16 mouse cellular contexts compared by ENCODE assay signal in the genomic region with DNA sequence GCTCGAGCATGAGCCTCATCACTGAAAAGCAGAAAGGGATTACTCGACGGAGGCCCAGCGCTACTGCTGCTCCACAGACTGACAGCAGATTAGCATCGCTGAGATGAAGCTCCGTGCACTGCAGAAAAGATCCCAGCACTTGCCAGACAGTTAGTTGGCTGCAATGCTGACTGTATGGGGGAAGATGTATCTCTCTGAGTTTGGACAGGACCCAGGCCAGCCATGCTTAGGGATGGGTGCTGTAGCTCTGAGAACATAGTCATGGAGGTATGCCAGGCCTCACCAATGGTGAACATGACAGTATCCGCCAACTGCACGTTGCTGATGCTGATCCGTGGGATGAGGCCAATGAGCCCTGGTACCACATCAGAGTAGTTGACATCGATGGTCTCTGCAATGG. TPM values are rescaled to one million over a fixed set of nuclear protein-coding genes. Genes with fewer than 3 reads are reported as not detected.
DNase-seq lines count a peak whose midpoint lies in the region; ATAC-seq lines count a peak whose summit lies in the region.
"Had no signal": no experiment of that assay in that cellular context is flagged by ENCODE, and none has a peak within 500 bp of the region (broad histone marks: within the 10 kb centered on the region; RNA-seq: fewer than 3 reads in every experiment).

No protein-coding gene starts in this region.

- peak; percentile 67 for ATAC-seq in frontal cortex, adult (ENCODE audit: low TSS enrichment)
- ATAC-seq: activated CD4-positive, CD25-positive, alpha-beta regulatory T cell, adult 4 months; inflammation-experienced regulatory T-cells, adult 6 months had no signal

- DNase-seq in cerebellum, adult 11-12 months, result peak; percentile 50
- no peak for DNase-seq in cerebellum, postnatal 14 days
- no peak for DNase-seq in frontal cortex, postnatal 25 days (ENCODE audit: low spot score in 2 of 2)
- peak; percentile 79 for DNase-seq in layer of hippocampus, adult 9-11 months
- no peak for DNase-seq in layer of hippocampus, postnatal 36 days
- peak; percentile 55 for DNase-seq in right cerebral cortex, postnatal 25 days
- no peak for DNase-seq in right cerebral cortex, postnatal 36 days (ENCODE audit: low spot score in 2 of 2)
- DNase-seq: adrenal gland, adult 8-10 months; heart, postnatal 4 days; kidney, adult 18-20 months; lung, embryonic 14.5 days; right cerebral cortex, postnatal 14 days had no signal

RNA-seq across cellular contexts. Expression of a gene that starts 10.7 kb away (rescaled TPM):
- 100 to 1,000 TPM; 120 to 130 TPM for total RNA-seq in layer of hippocampus, postnatal 36 days (2021)

RNA-seq across cellular contexts. Expression of a gene that starts 12.3 kb away (rescaled TPM):
- total RNA-seq in layer of hippocampus, postnatal 36 days (2021), result 10 to 100 TPM; 10.9 to 11.5 TPM

RNA-seq across cellular contexts. Expression of a gene that starts 17.0 kb away (rescaled TPM):
- 100 to 1,000 TPM; 418 to 429 TPM for total RNA-seq in layer of hippocampus, postnatal 36 days (2021)

RNA-seq across cellular contexts. Expression of a gene that starts 20.8 kb away (rescaled TPM):
- 10 to 100 TPM; 65.9 to 67.0 TPM for total RNA-seq in layer of hippocampus, postnatal 36 days (2021)
- total RNA-seq: megakaryocyte, adult 5-6 weeks had no signal

RNA-seq across cellular contexts. Expression of a gene that starts 25.5 kb away (rescaled TPM):
- total RNA-seq in layer of hippocampus, postnatal 36 days (2021), result 1 to 10 TPM; 1.1 to 1.9 TPM
- total RNA-seq: megakaryocyte, adult 5-6 weeks had no signal

Comparison
In these comparisons a context has a peak if more than half of its experiments do, and no peak if none do; other contexts are left out.
1. DNase-seq: peak in cerebellum, adult 11-12 months (single experiment), layer of hippocampus, adult 9-11 months (single experiment) and right cerebral cortex, postnatal 25 days (single experiment); none in cerebellum, postnatal 14 days (0 of 2), frontal cortex, postnatal 25 days (0 of 2), layer of hippocampus, postnatal 36 days (0 of 2) and right cerebral cortex, postnatal 36 days (0 of 2).